Mouse (Mus musculus): ENCODE data around the gene Tmc5.

Tmc5 gene

DNA sequence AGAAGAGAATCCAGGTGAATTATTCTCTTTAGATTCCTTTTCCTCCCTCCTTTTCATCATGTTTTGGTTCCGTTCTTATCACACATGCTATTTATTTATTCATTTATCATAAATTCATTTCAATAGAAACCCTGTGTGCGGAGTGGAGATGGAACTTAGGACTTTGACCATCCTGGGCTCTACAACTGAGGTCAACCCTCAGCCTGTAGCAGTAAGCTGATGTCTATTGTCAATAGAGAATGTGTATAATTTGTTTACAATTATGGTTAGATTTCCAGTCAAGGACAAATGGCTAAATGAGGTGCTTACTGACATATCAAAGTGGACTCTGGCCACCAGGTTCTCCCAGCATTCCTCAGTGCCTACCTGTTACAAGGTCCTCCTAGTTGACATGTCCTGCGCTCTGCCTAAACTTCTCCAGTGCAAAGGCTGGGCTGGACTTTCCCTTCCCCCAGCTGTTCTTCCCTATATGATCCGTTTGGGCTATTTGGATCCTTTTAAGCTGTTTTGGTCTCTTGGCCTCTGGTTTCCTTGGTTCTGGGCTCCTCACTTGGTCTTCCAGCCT is 14.2 kb downstream of the Tmc5 start:
- peak; percentile 64 for DNase-seq

DNA sequence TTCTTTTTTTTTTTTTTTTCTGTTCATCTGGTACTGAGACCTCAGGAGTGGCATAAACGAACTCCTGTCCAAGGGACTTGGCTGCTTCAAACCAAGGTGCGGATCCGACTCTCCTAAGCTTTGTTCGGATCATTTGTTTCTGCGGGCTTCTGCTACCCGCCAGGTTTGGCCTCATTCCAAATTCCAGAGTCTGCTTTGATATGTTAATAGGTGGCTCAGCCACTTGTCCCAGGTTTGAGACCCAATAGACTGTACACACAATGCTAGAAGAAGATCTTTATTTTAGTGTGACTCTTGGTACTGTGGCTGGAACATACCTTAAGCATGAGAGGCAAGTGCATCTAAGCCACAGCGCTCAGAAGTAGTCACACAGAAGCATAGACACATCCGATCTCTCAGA is 14.8 kb downstream of the Tmc5 start:
- peak; percentile 76 for DNase-seq

DNA sequence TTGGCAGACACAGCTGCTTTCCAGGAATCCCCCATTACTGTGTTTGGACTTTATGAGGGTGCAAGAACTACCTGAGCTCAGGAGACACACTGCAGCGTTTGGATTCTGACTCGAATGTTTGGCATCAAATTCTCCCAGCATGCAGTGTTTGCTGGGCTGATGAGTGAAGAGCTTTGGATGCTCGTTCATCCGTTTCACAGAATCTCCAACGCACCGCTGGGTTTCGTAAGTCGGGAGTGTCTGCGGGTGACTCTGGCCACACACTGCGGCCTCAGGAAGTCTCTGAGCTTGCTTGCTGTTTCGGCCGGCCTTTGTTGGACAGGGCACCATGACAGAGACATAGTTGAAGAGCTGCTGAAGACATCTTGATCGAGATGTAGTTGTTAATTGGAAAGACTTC is 17.0 kb downstream of the Tmc5 start:
- DNase-seq, result peak; percentile 71

DNA sequence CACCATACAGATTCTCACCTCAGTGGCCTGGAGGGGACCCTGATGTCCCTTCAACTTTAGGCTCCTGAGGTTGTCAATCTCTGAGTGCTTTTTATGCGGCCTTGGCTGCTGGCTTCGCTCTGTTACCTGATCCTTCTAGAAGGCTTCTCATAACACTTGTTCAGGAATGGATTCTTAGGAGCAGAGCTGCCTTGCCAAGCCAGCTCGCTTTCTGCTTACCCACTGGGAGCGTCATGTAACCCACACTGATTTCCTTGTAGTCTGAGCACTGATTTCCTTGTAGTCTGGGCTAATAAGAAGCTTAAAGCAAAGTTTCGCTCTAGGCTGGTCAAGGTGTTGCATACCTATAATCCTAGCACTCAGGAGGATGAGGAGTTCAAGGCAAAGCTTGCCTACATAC is 21.0 kb downstream of the Tmc5 start:
- DNase-seq, result peak; percentile 80

DNA sequence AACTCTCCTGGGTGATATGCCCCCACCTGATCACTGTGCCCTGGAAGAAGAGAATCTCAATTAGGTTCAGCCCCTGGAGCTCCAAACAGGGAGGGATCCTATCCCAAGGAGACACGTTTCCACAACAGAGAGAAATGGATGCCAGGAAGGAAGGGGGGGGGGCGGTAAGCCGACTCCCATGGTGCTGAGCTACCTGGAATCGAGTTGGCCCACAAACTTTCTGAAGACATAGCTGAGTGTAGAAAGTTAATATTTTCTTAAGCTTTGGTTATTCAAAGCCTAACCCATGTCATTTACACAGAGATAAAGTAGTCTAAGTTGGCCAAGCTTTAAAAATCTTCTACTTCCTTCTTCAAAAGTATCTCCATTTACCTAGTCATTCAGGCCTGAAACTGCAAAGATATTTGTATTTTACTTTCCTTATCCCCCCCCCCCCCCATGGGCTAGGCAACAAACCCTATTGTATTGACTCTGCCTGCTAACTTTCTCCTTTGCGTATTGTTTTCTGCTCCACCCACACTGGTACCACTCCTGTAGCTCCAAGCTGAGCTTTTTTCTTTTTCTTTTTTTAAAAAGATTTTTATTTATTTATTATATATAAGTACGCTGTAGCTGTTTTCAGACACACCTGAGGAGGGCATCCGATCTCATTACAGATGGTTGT is 23.3 kb downstream of the Tmc5 start:
- DNase-seq, result peak; percentile 52

DNA sequence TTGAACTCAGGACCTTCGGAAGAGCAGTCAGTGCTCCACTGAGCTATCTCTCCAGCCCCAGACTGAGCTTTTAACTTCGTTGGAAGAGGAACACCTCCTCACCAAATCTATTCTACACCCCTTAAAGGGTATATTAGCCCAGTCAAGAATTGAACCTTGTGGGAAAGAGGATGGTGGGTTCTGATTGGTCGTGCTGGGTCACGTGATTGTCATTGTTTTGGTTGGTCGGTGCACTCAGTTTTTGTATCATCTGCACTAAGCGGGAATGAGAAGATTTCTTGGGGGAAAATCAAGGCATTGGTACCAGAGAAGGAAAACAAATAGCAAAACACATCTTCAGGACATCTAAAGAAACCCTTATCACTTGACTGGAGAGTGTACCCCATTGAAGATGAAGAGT is 24.0 kb downstream of the Tmc5 start:
- DNase-seq, result peak; percentile 53

DNA sequence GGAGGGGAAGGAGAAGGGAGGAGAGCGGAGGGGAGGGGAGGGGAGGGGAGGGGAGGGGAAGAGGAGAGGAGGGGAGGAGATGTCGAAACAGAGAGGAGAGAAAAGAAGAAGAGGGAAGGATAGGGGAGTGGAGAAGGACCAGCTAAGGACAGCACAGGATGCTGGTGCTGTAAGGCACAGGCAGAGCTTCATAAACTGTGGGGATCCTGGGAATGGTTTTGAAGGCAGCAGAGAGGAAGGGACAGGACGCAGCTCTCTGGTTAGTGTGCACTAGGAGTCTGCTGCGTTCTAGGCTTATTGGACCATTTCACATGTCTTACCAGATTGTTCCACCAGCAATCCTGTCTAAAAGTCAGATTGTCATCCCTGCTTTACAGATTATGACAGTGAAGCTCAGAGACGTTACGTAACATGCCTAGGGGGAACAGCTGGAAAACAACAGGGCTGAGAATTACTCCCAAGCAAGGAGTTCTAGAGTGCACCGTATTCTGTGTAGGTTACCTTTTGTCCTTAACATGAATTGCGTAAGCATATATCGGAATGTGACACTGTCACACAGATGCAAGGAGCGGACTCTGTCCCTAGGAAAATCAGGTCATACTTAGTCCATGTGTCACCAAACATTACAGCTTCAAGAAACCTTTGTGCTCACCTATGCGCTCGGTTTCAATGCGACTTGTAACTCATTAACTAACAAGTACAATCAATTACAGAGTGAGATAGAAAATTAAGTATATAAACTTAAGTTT is 30.6 kb downstream of the Tmc5 start:
- DNase-seq, result peak; percentile 68

DNA sequence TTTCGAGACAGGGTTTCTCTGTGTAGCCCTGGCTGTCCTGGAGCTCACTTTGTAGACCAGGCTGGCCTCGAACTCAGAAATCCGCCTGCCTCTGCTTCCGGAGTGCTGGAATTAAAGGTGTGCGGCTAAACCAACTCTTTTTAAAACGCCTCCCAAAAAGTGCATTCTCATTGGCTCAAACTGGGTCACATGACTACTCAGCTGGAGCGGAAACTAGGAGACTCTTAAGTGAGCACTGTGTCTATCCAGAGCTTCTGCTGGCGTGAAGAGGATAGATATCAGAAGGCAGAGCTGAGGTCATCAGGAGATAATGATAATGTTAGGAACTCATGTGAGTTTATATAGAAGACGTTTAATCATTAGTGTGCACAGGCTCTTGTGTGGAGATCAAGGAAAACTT is 36.0 kb downstream of the Tmc5 start:
- DNase-seq, result no peak

DNA sequence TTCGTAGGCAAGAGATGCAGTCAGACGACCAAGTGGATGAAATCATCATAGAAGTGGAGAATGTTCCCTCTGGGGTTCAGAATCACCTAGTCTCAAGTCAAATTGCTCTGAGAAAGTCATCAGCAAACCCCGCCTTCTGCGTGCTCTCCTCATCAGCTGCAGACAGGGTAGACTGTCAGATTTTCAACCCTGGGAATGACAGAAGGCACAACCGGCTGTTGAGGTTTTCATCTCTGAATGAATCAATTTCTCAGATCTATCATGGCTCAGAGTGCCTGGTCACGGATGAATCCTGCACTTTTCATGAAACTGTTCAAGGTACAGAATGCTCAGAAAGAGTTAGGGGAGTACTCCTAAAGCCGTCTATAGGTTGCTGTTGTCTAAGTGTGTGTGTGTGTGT is 36.9 kb downstream of the Tmc5 start:
- peak; percentile 48 for DNase-seq

DNA sequence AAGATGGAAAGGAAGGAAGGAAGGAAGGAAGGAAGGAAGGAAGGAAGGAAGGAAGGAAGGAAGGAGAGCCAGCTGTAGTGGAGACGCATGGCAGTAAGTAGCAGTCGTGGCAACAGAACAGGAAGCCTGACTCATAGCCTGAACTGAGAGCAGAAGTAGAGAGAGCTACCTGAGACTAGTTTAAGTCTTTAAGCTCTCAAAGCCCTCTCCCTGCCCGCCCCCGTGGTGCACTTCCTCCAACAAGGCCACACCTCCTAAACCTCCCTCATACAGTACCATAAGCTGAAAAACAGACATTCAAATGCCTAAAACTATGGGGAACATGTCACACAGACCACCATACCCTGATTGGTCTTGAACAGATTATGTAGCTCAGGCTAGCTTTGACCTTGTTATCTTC is 40.4 kb downstream of the Tmc5 start:
- no peak for DNase-seq

DNA sequence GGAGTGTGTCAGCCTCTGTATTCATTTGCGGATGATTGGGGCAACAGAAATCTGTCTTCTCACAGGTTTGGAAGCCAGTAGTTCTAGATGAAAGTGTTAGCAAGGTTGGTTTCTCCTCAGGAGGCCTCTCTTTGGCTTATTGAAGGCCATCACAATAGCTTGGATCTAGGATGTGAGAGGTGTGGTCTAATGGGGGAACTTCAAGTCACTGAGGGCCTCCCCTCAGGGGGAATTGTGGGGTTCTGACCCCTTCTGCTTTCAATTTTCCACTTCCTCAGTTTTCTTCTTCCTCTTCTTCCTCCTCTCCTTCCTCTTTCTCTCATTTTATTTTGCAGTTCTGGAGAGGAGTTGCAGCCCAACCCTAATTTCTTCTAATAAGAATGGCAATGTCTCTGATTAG is 49.1 kb downstream of the Tmc5 start:
- DNase-seq, result peak; percentile 55

DNA sequence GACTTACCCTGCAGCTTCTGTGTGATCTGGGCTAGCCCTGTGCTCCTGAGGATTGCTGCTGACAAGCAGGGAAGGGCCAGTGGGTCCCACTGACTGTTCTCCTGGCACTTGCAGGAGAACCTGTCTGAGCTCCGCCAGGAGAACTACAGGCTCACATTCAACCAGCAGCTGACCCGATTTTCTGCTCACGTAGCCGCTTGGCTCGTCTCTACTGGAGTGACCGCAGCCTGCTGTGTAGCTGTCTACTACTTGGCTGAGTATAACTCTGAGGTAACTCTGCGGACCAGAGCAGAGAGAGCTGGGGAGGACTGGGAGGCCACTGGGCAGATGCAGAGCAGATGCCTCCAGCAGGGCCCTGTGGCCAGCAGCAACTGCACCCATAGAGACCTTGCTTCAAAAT is 52.2 kb downstream of the Tmc5 start:
- DNase-seq, result peak; percentile 78

DNA sequence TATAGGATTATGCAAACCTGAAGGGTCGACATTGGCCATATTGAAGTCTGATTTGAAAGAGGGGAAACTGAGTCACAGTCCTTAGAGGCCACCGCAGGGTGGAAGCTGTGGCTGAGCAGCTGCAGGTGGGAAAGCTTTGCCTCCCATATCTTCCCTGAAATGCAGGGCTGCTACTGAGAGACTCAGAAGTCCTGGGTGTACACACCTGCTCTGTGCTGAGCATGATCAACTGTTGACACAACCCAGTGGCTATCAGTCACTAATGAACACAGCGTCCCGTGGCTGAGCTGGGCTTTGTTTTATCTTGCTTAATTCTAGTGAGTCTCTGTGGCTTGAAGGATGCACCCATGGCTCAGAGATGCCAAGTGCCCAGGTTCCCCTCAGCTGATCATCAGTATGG is 53.0 kb downstream of the Tmc5 start:
- peak; percentile 81 for DNase-seq

DNA sequence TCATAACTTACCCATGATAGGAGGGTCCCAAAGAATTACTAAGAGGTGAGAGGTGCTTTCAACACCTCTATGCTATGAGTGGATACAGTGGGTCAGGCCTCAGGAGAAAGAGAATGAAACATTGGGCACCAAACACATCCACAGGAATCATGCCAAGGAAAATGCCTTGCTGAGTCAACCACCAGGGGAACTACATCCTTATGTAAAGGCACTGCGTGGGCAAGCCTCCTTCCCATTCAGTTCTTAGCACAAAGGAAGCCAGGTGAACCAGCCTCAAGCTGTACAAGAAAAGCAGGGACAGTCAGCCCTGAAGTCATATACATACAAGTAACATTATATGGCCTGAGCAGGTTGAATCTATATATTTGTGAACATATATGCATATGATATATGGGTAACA is 53.8 kb downstream of the Tmc5 start:
- no peak for DNase-seq

DNA sequence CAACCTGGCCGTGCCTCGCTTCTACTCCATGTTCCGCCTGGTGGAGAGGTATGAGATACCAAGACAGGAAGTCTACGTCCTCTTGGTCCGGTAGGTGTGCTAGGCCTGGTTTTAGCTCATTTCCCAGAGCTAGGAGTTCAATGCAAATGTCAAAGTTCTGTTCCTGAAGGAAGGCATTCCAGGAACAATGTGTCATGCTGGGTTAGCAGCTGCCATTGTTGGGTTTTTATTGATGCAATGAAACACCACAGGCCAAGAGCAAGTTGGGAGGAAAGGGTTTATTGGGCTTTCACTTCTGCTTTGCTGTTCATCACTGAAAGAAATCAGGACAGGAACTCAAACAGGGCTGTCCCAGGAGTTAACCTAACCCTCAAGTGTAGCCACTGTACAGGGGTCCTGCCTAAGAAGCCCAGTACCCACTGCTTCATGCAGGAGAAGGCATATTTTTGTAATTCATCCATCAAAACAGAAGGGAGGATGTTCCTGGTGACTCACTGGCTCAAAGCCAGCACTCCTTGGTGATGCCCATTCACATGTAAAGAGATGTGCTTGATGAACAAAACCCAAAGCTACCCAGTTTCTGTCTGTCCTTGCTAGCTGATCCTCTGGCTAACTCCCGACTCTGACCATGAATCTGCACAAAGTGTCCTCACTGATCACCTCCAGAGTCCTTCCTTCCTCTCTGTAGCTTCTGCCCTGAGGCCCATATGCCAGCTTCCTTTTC is 55.6 kb downstream of the Tmc5 start:
- DNase-seq, result peak; percentile 66

DNA sequence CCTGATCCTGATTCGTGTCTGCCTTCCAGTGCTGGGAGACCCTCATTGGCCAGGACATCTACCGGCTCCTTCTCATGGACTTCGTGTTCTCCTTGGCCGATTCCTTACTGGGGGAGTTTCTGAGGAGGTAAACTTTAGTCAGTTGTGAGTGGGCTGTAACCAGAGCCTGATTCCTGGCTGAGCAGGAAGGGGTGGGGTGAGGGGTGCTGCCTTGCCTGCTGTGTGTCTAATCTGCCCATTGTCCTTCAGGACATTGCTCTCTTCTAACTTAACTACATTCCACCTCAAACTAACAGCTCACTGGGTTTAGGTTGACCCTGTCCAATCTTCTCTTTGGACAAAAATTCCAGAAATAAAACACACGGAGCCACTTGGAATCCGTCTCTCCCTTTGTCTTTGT is 59.6 kb downstream of the Tmc5 start:
- peak; percentile 79 for DNase-seq

DNA sequence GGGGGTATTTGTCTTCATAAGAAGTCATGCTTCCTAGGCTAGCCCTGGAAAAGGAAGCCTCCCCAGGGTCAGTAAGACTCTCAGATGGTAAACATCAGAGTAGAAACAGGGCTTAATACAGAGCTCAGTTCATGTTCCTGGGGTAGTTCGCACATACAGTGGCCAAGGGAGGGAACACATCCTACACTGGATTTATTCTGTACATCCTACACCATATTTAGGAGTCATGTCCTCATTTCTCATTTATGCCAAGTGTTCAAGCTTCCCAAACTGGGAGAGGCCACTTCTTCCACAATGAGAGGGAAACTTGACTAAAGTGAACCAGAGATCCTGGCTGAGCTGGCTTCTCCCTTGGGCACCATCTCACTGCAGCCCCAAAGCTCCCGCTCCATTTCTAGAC is 70.7 kb downstream of the Tmc5 start:
- no peak for DNase-seq

DNA sequence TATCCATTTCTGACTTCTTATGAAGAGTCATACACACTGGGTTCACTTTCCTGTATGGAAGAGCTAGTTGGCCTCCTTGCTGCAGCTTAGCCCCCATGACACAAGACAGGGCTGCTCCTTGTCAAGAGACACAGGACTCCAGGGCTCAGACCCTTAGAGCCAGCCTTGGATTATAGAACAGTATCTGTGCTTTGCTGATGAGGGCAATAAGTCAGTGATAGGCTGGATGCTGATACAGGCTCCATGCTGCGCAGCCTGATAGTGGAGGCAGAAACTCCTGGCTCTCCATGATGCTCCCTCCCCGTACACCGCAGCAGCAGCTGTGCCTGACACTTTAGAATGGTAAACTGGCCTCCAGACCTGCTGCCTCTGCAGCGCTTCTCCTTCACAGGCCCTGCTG is 73.0 kb downstream of the Tmc5 start:
- no peak for DNase-seq

DNA sequence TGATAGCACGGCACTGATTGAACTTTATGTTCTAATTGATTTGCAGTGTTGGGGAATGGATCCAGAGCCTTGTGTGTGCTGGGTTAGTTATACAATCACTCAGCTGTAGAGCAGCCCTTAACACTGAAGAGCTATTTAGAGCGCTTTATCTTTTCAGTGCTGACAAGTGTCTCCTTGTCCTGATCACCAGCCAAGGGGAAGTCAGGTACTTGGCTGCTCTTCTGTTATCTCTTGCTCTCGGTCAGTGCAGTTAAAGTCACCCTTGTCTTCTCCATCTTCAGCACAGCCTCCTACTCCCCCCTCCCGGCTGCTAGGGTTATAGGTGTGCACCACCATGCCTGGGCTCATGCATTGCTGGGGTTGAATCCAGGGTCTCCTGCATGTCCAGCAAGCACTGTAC is 79.7 kb downstream of the Tmc5 start:
- peak; percentile 92 for DNase-seq

DNA sequence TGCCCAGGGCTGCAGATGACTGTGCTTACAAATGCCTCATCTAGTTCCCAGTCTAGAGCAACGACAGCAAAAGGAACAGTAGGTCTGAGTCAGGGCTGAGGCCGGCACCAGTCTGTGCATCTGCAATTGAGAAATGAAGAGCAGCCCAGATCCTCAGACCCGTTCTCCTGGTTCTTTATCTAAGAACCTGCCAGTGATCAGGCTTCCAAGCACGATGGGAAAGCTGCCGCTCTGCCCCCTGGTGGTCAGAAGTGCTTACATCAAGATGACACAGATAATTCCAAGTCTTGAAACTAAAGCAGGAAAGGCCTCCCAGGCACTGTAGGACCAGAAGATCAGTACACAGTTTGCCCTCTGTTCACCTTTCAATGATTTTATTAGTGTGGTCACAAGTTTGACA is 91.1 kb downstream of the Tmc5 start:
- DNase-seq, result peak; percentile 90

DNA sequence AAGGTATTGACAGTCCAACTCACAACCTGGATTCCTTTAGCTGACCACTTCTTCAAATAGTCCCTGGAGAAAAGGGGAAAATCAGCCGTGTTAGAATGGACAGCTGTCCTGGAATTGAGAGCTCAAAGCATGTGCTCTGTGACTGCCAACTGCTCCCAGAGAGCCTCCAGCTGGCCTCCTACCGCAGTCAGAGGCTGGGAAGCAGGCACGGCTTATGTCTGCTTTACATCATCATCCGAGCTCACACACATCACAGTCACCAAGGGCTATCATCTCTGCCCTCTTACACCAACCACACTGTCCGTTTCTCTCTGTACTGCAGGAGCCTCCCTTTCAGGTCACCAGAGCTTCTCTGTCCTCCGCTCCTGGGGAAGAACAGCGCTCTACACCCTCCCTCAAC is 92.0 kb downstream of the Tmc5 start:
- DNase-seq, result peak; percentile 85

DNA sequence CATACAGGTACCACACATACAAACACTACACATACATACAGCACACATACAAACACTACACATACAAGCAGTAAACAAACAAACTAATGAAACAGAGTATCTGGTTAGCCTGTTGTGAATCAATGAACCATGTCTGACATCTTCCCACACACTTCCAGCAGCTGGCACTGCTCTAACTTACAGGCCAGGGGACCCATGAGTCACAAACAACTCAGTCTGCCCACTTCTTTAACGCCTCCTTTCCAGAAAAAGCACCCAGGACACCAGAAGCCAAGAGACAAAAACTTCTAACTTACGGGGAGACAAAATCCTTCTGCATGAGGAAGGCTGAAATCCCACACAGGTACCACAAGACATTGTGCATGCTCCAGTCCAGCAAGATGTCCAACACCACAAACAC is 94.2 kb downstream of the Tmc5 start:
- peak; percentile 60 for DNase-seq

DNA sequence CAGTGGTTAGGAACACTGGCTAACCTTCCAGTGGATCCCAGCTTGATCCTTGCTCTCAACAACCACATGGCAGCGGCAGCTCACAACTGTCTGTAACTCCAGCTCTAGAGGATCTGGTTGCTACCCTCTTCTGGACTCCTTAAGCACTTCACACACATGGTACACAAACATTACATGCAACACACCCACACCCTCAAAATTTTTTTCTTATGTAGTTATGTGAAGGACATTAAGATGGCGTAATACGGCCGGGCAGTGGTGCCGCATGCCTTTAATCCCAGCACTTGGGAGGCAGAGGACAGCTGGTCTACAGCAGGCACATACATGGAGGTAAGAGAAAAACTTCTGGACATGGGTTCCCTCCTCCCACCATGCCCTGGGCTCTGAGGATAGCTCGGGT is 99.0 kb downstream of the Tmc5 start:
- DNase-seq, result peak; percentile 66

DNA sequence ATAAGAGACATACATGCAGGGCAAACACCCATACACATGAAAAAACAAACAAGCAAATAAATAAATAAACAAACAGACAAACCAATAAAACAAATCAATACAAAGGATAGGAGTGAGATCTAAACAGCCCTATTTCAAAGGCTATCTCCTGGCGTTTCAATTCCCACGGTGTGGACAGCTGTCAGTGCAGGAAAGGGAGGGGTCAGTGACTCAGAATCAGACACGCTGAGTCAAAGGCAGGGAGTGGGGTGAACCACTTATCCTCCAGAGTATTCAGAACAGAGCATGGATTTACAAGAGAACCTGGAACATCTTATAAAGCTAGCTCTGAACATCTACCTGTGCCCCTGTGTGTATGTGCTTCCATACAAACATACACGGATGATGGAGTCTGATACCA is 100.1 kb downstream of the Tmc5 start:
- DNase-seq, result peak; percentile 74
